Mouse (Mus musculus): ENCODE data around the gene Aggf1. TPM values are rescaled to one million over a fixed set of nuclear protein-coding genes. Genes with fewer than 3 reads are reported as not detected.
A peak's percentile ranks its signal among the peaks of the same experiment; 100 is the strongest.

The Aggf1 gene
- polyA plus RNA-seq, 1 experiment from 2014 or later: 52.9 TPM

GRCm38 (mm10) chr13:95325907-95326550 is 49.1 kb downstream of the Aggf1 start:
- peaks cover 15% of the 10 kb centered on the region; the same call in 1 of the 2 replicates for H3K4me1 ChIP-seq (ENCODE audit: control insufficient read depth, insufficient read depth, low read length)
- H3K4me3 ChIP-seq (ENCODE audit: low read depth, low read length): peak overlapping the region; percentile 79
- 17% methylated on average over 5 of the region's 5 CpGs for WGBS
- no peaks in the 10 kb centered on the region for H3K9me3 ChIP-seq (ENCODE audit: control insufficient read depth, low read length)
- H3K9ac ChIP-seq (ENCODE audit: low read length): peak overlapping the region; percentile 96
- H3K27me3 ChIP-seq (ENCODE audit: control insufficient read depth, insufficient read depth, low read length): no peaks in the 10 kb centered on the region
- DNase-seq (ENCODE audit: low spot score) (no peak), ATAC-seq (ENCODE audit: insufficient read depth, low FRiP score, low TSS enrichment) (no peak)
- H3K27ac ChIP-seq (ENCODE audit: low read depth, low read length): peak overlapping the region; percentile 87; the same call in 1 of the 2 replicates
- H3K36me3 ChIP-seq (ENCODE audit: control insufficient read depth, insufficient read depth, low read length): no peaks in the 10 kb centered on the region
- peak overlapping the region; percentile 93 for H3K4me2 ChIP-seq (ENCODE audit: low read depth)

GRCm38 (mm10) chr13:95325080-95325906 is 49.9 kb downstream of the Aggf1 start:
- peak overlapping the region; percentile 96 for H3K9ac ChIP-seq (ENCODE audit: low read length)
- ATAC-seq (ENCODE audit: insufficient read depth, low FRiP score, low TSS enrichment): peak; percentile 63
- under 1% methylated on average over 58 of the region's 63 CpGs for WGBS

GRCm38 (mm10) chr13:95324626-95325079 is 50.5 kb downstream of the Aggf1 start:
- Histone ChIP-seq H3K9me3 (ENCODE audit: control insufficient read depth, low read length) (no peaks in the 10 kb centered on the region), H3K4me2 (ENCODE audit: low read depth) (peak overlapping the region; percentile 93), H3K4me3 (ENCODE audit: low read depth, low read length) (peak overlapping the region; percentile 79), H3K36me3 (ENCODE audit: control insufficient read depth, insufficient read depth, low read length) (no peaks in the 10 kb centered on the region), H3K4me1 (ENCODE audit: control insufficient read depth, insufficient read depth, low read length) (peaks cover 15% of the 10 kb centered on the region; the same call in 1 of the 2 replicates), H3K27ac (ENCODE audit: low read depth, low read length) (peak overlapping the region; percentile 87), H3K27me3 (ENCODE audit: control insufficient read depth, insufficient read depth, low read length) (no peaks in the 10 kb centered on the region), H3K9ac (ENCODE audit: low read length) (peak overlapping the region; percentile 96)
- ATAC-seq (ENCODE audit: insufficient read depth, low FRiP score, low TSS enrichment) (peak; percentile 14; the same call in 1 of the 2 replicates), DNase-seq (ENCODE audit: low spot score) (no peak)
- WGBS: under 1% methylated on average over 22 of the region's 22 CpGs

More at GRCm38 (mm10) chr13:95325080-95325906, 49.9 kb downstream of the Aggf1 start:
- Histone ChIP-seq H3K4me1 (ENCODE audit: control insufficient read depth, insufficient read depth, low read length) (peaks cover 15% of the 10 kb centered on the region; the same call in 1 of the 2 replicates), H3K4me2 (ENCODE audit: low read depth) (peak overlapping the region; percentile 93), H3K4me3 (ENCODE audit: low read depth, low read length) (peak overlapping the region; percentile 79), H3K9me3 (ENCODE audit: control insufficient read depth, low read length) (no peaks in the 10 kb centered on the region), H3K27me3 (ENCODE audit: control insufficient read depth, insufficient read depth, low read length) (no peaks in the 10 kb centered on the region), H3K27ac (ENCODE audit: low read depth, low read length) (peak overlapping the region; percentile 87), H3K36me3 (ENCODE audit: control insufficient read depth, insufficient read depth, low read length) (no peaks in the 10 kb centered on the region)
- DNase-seq (ENCODE audit: low spot score): peak; percentile 83

- peak overlapping the region; percentile 79 for H3K4me3 ChIP-seq (ENCODE audit: low read depth, low read length)
- H3K27me3 ChIP-seq (ENCODE audit: control insufficient read depth, insufficient read depth, low read length): no peaks in the 10 kb centered on the region
- ATAC-seq (ENCODE audit: insufficient read depth, low FRiP score, low TSS enrichment) (peak; percentile 28; the same call in 1 of the 2 replicates), DNase-seq (ENCODE audit: low spot score) (peak; percentile 61)
- peak overlapping the region; percentile 87; the same call in 1 of the 2 replicates for H3K27ac ChIP-seq (ENCODE audit: low read depth, low read length)
- WGBS: 26% methylated on average over 15 of the region's 15 CpGs
- no peaks in the 10 kb centered on the region for H3K36me3 ChIP-seq (ENCODE audit: control insufficient read depth, insufficient read depth, low read length)
- peaks cover 15% of the 10 kb centered on the region; the same call in 1 of the 2 replicates for H3K4me1 ChIP-seq (ENCODE audit: control insufficient read depth, insufficient read depth, low read length)
- peak overlapping the region; percentile 96 for H3K9ac ChIP-seq (ENCODE audit: low read length)
- H3K4me2 ChIP-seq (ENCODE audit: low read depth): peak overlapping the region; percentile 93
- H3K9me3 ChIP-seq (ENCODE audit: control insufficient read depth, low read length): no peaks in the 10 kb centered on the region
These were observed 51.1 kb downstream of the Aggf1 start for GRCm38 (mm10) chr13:95323950-95324625.

GRCm38 (mm10) chr13:95323400-95323799 is 51.8 kb downstream of the Aggf1 start, which contains the start of gene Zbed3:
Gene Zbed3, plus strand, starts transcription at chr13:95323612.
- H3K27ac ChIP-seq (ENCODE audit: low read depth, low read length): peak within 1 kb of the TSS; percentile 87; the same call in 1 of the 2 replicates
- DNase-seq (ENCODE audit: low spot score): no peak
- WGBS: 91% methylated on average over 6 of the region's 6 CpGs
- H3K36me3 ChIP-seq (ENCODE audit: control insufficient read depth, insufficient read depth, low read length): no peaks in the 10 kb centered on the region
- H3K27me3 ChIP-seq (ENCODE audit: control insufficient read depth, insufficient read depth, low read length): no peaks in the 10 kb centered on the region
- no peak for ATAC-seq (ENCODE audit: insufficient read depth, low FRiP score, low TSS enrichment)
- H3K4me2 ChIP-seq (ENCODE audit: low read depth): peak within 1 kb of the TSS; percentile 93
- peaks cover 15% of the 10 kb centered on the region; the same call in 1 of the 2 replicates for H3K4me1 ChIP-seq (ENCODE audit: control insufficient read depth, insufficient read depth, low read length)
- H3K4me3 ChIP-seq (ENCODE audit: low read depth, low read length): peak within 1 kb of the TSS; percentile 79
- no peaks in the 10 kb centered on the region for H3K9me3 ChIP-seq (ENCODE audit: control insufficient read depth, low read length)
- peak within 1 kb of the TSS; percentile 96 for H3K9ac ChIP-seq (ENCODE audit: low read length)

GRCm38 (mm10) chr13:95320451-95320850 is 54.7 kb downstream of the Aggf1 start:
- 23% methylated on average over 4 of the region's 4 CpGs for WGBS
- H3K27ac ChIP-seq (ENCODE audit: low read depth, low read length): no peak overlapping the region
- H3K36me3 ChIP-seq (ENCODE audit: control insufficient read depth, insufficient read depth, low read length): no peaks in the 10 kb centered on the region
- no peak overlapping the region for H3K4me2 ChIP-seq (ENCODE audit: low read depth)
- no peaks in the 10 kb centered on the region for H3K27me3 ChIP-seq (ENCODE audit: control insufficient read depth, insufficient read depth, low read length)
- ATAC-seq (ENCODE audit: insufficient read depth, low FRiP score, low TSS enrichment) (no peak), DNase-seq (ENCODE audit: low spot score) (no peak)
- peaks cover 3% of the 10 kb centered on the region; the same call in 1 of the 2 replicates for H3K4me1 ChIP-seq (ENCODE audit: control insufficient read depth, insufficient read depth, low read length)
- no peak overlapping the region for H3K9ac ChIP-seq (ENCODE audit: low read length)
- H3K9me3 ChIP-seq (ENCODE audit: control insufficient read depth, low read length): no peaks in the 10 kb centered on the region
- no peak overlapping the region for H3K4me3 ChIP-seq (ENCODE audit: low read depth, low read length)

GRCm38 (mm10) chr13:95319153-95319552 is 56.0 kb downstream of the Aggf1 start:
- no peaks in the 10 kb centered on the region for H3K36me3 ChIP-seq (ENCODE audit: control insufficient read depth, insufficient read depth, low read length)
- no peaks in the 10 kb centered on the region for H3K27me3 ChIP-seq (ENCODE audit: control insufficient read depth, insufficient read depth, low read length)
- WGBS: 71% methylated on average over 6 of the region's 6 CpGs
- no peak overlapping the region for H3K4me3 ChIP-seq (ENCODE audit: low read depth, low read length)
- no peaks in the 10 kb centered on the region for H3K4me1 ChIP-seq (ENCODE audit: control insufficient read depth, insufficient read depth, low read length)
- no peak overlapping the region for H3K4me2 ChIP-seq (ENCODE audit: low read depth)
- DNase-seq (ENCODE audit: low spot score) (no peak), ATAC-seq (ENCODE audit: insufficient read depth, low FRiP score, low TSS enrichment) (no peak)
- no peaks in the 10 kb centered on the region for H3K9me3 ChIP-seq (ENCODE audit: control insufficient read depth, low read length)
- no peak overlapping the region for H3K9ac ChIP-seq (ENCODE audit: low read length)
- no peak overlapping the region for H3K27ac ChIP-seq (ENCODE audit: low read depth, low read length)

GRCm38 (mm10) chr13:95312016-95312415 is 63.1 kb downstream of the Aggf1 start:
- Histone ChIP-seq H3K27me3 (ENCODE audit: control insufficient read depth, insufficient read depth, low read length) (no peaks in the 10 kb centered on the region), H3K9me3 (ENCODE audit: control insufficient read depth, low read length) (no peaks in the 10 kb centered on the region), H3K36me3 (ENCODE audit: control insufficient read depth, insufficient read depth, low read length) (no peaks in the 10 kb centered on the region), H3K27ac (ENCODE audit: low read depth, low read length) (no peak overlapping the region), H3K4me1 (ENCODE audit: control insufficient read depth, insufficient read depth, low read length) (no peaks in the 10 kb centered on the region), H3K4me2 (ENCODE audit: low read depth) (no peak overlapping the region), H3K9ac (ENCODE audit: low read length) (no peak overlapping the region), H3K4me3 (ENCODE audit: low read depth, low read length) (no peak overlapping the region)
- DNase-seq (ENCODE audit: low spot score): no peak
- 77% methylated on average over 6 of the region's 6 CpGs for WGBS
- no peak for ATAC-seq (ENCODE audit: insufficient read depth, low FRiP score, low TSS enrichment)

Data from neural tube, embryonic 11.5 days (tissue).